Mouse (Mus musculus) testis, adult 2 months (tissue): Measurements from ENCODE around the gene Fam240a.

Source experiments
- CTCF ChIP-seq: fragments of 200-500 bp; IDR thresholded peaks from 2 replicates; pipeline ENCODE4 v1.5.1; 2012; ENCODE audit warnings: low read depth, mild to moderate bottlenecking, inconsistent platforms, low read length, moderate library complexity; ENCODE audit not compliant: control insufficient read depth, insufficient read depth, insufficient replicate concordance
- POLR2A ChIP-seq: fragments of 200-500 bp; IDR thresholded peaks from 2 replicates; pipeline ENCODE4 v1.6.1; 2012; ENCODE audit warnings: low read depth, mild to moderate bottlenecking, inconsistent platforms, low read length, moderate library complexity; ENCODE audit not compliant: control insufficient read depth

- TF ChIP-seq CTCF (no peak), POLR2A (no peak)
Observed at GRCm38 (mm10) chr9:110965910-110966231, 49.2 kb upstream of the Fam240a start.
